Mouse (Mus musculus) kidney, adult 2 months (tissue): ENCODE measurements around the gene Bach1.

Experiments used
- CTCF ChIP-seq: fragments of 200-500 bp; conservative IDR thresholded peaks from 2 replicates; pipeline ENCODE4 v1.5.1; 2011; ENCODE audit warnings: low read depth, mild to moderate bottlenecking, control low read depth, low read length, moderate library complexity, mixed read lengths; ENCODE audit not compliant: insufficient read depth, insufficient read length
- POLR2A ChIP-seq: fragments of 200-500 bp; IDR thresholded peaks from one replicate; pipeline ENCODE4 v1.6.1; 2011; ENCODE audit warnings: low read depth, low read length, control low read depth

DNA sequence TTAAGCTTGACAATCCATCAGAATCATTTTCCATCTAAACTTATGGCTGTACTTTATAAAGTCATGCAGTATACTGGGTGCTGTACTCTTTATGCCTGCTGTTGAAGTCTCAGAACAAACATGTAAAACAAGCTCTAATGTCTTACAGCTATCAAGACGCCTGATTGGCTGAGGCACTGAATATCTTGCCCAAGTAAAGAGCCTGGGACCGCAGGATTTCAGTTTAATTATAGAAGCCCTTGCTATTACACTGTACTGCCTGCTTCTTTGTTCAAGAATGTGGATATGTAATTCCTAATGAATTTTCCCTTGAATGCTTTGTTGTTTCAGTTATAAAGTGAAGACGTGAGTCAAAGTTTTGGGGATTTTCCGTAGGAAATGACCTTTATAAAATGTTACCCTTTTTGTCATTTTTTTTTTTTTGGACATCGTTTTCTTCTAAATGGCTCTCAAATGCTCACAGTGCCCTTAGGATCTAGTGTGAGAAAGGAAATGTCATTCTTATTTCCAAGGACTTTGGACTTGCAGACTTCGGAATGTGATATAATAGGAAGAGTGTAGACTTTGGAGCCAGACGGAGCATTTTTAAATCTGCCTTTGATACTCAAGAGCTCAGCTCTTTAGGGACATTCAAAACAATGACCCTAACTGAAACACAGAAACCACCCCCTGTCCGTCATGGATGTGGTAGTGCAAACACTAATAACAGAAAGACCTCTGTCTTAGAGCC is 28.5 kb upstream of the Bach1 start:
- TF ChIP-seq POLR2A (no peak), CTCF (no peak)
